Mouse (Mus musculus): ENCODE results near the gene Rbm8a. TPM values are rescaled to one million over a fixed set of nuclear protein-coding genes. Genes with fewer than 3 reads are reported as not detected.

Gene Rbm8a
- polyA plus RNA-seq, 1 experiment from 2014 or later: 226 TPM

GRCm38 (mm10) chr3:96680269-96680956 is 50.7 kb downstream of the Rbm8a start:
- Histone ChIP-seq H3K4me1 (peaks cover 22% of the 10 kb centered on the region), H3K4me3 (no peak overlapping the region), H3K27ac (no peak overlapping the region), H3K36me3 (replicated peaks) (no peaks in the 10 kb centered on the region), H3K9me3 (no peaks in the 10 kb centered on the region), H3K27me3 (ENCODE audit: poor library complexity, severe bottlenecking) (peaks cover 65% of the 10 kb centered on the region)
- WGBS: 15% methylated on average over 12 of the region's 12 CpGs
- DNase-seq (ENCODE audit: extremely low spot score, low spot score): no peak

Other genes starting within 250 kb of the Rbm8a start
- 0.20 TPM in 1 of 2 replicates, not detected in the other for gene BC107364, start 177.6 kb upstream of the Rbm8a start, polyA plus RNA-seq (2016; fragmentation: Nextera tagmentation; extraction: Ambion mirVana)
- gene Hfe2, start 104.8 kb upstream of the Rbm8a start, polyA plus RNA-seq (2016; fragmentation: Nextera tagmentation; extraction: Ambion mirVana): 1.6 and 1.8 TPM in 2 replicates
- gene Txnip, start 72.0 kb upstream of the Rbm8a start, polyA plus RNA-seq (2016; fragmentation: Nextera tagmentation; extraction: Ambion mirVana): 26.8 and 27.9 TPM in 2 replicates
- gene Gm16253, start 52.9 kb upstream of the Rbm8a start, polyA plus RNA-seq (2016; fragmentation: Nextera tagmentation; extraction: Ambion mirVana): 0.66 and 1.6 TPM in 2 replicates
- 23.8 and 27.3 TPM in 2 replicates for gene Polr3gl, start 35.8 kb upstream of the Rbm8a start, polyA plus RNA-seq (2016; fragmentation: Nextera tagmentation; extraction: Ambion mirVana)
- gene Ankrd34a, start 33.3 kb upstream of the Rbm8a start, polyA plus RNA-seq (2016; fragmentation: Nextera tagmentation; extraction: Ambion mirVana): 1.2 TPM in 2 replicates
- gene Lix1l, start 28.8 kb upstream of the Rbm8a start, polyA plus RNA-seq (2016; fragmentation: Nextera tagmentation; extraction: Ambion mirVana): 3.2 and 3.9 TPM in 2 replicates
- gene Pex11b, start 5.4 kb downstream of the Rbm8a start, polyA plus RNA-seq (2016; fragmentation: Nextera tagmentation; extraction: Ambion mirVana): 36.6 and 40.7 TPM in 2 replicates
- 0.11 and 0.12 TPM in 2 replicates for gene Gm42957, start 5.5 kb downstream of the Rbm8a start, polyA plus RNA-seq (2016; fragmentation: Nextera tagmentation; extraction: Ambion mirVana)
- gene Itga10, start 15.7 kb downstream of the Rbm8a start, polyA plus RNA-seq (2016; fragmentation: Nextera tagmentation; extraction: Ambion mirVana): 0.43 and 0.51 TPM in 2 replicates
- 0.06 and 0.09 TPM in 2 replicates for gene Ankrd35, start 40.2 kb downstream of the Rbm8a start, polyA plus RNA-seq (2016; fragmentation: Nextera tagmentation; extraction: Ambion mirVana)
- gene Pias3, start 66.5 kb downstream of the Rbm8a start, polyA plus RNA-seq (2016; fragmentation: Nextera tagmentation; extraction: Ambion mirVana): 45.2 and 49.6 TPM in 2 replicates
- gene Nudt17, start 78.6 kb downstream of the Rbm8a start, polyA plus RNA-seq (2016; fragmentation: Nextera tagmentation; extraction: Ambion mirVana): 13.7 and 14.1 TPM in 2 replicates
- gene Polr3c, start 97.7 kb downstream of the Rbm8a start, polyA plus RNA-seq (2016; fragmentation: Nextera tagmentation; extraction: Ambion mirVana): 52.0 and 52.7 TPM in 2 replicates
- gene Rnf115, start 97.7 kb downstream of the Rbm8a start, polyA plus RNA-seq (2016; fragmentation: Nextera tagmentation; extraction: Ambion mirVana): 70.5 and 75.4 TPM in 2 replicates
- not detected in 2 replicates for gene Pdzk1, start 199.4 kb downstream of the Rbm8a start, polyA plus RNA-seq (2016; fragmentation: Nextera tagmentation; extraction: Ambion mirVana)
- gene Cd160, start 199.4 kb downstream of the Rbm8a start, polyA plus RNA-seq (2016; fragmentation: Nextera tagmentation; extraction: Ambion mirVana): 0.05 and 0.18 TPM in 2 replicates